Mouse (Mus musculus): ENCODE data around the gene 8030474K03Rik. TPM values are rescaled to one million over a fixed set of nuclear protein-coding genes. Genes with fewer than 3 reads are reported as not detected.

8030474K03Rik gene
- 0.10 and 0.20 TPM in 2 replicates for polyA plus RNA-seq (2016; fragmentation: Nextera tagmentation; extraction: Ambion mirVana)

DNA sequence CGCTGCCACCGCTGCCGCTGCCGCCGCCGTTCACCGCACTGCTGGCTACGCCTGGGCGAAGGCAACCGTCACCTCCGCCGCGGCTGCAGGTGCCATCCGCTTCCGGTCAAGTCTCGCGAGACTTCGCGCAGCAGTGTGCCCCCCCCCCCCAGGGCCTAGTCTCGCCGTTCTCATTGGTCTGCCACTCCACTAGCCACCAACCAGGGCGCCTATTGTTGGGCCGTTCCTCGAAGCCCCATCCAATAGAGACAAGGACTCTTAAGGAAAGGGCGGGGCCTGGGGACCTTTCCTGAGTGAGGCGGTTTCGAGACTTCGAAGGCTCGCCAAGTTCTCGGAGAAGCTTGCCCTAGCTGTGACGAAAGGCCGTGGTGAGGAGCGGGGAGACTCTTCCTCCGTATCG lies at the start of gene 8030474K03Rik, which contains the start of gene Gm4779:
Gene 8030474K03Rik, plus strand, starts transcription at position 315 of the 400 bp plus-strand sequence.
Gene Gm4779, minus strand, starts transcription at position 82 of the 400 bp plus-strand sequence.
- Histone ChIP-seq H3K27me3 (replicated peaks) (peaks cover 3% of the 10 kb centered on the region; the same call in 1 of the 2 replicates), H3K4me2 (no peak within 1 kb of the TSS), H3K27ac (ENCODE audit: poor library complexity, severe bottlenecking) (no peak within 1 kb of the TSS), H3K9me3 (replicated peaks) (peaks cover 9% of the 10 kb centered on the region), H3K36me3 (no peaks in the 10 kb centered on the region), H3K9ac (no peak within 1 kb of the TSS), H3K4me1 (replicated peaks) (no peaks in the 10 kb centered on the region), H3K4me3 (no peak within 1 kb of the TSS)
- WGBS = 89% methylated on average over 35 of the region's 35 CpGs
- ATAC-seq (ENCODE audit: insufficient number of reproducible peaks, low FRiP score) = no peak

- peaks cover 7% of the 10 kb centered on the region; the same call in 1 of the 2 replicates for H3K27me3 ChIP-seq (replicated peaks)
- WGBS = 64% methylated on average over 4 of the region's 4 CpGs
Observed at GRCm38 (mm10) chrX:101750144-101750543, 44.3 kb upstream of the 8030474K03Rik start.

GRCm38 (mm10) chrX:101754478-101754877 lies 40.0 kb upstream of the 8030474K03Rik start:
- no peak for ATAC-seq (ENCODE audit: insufficient number of reproducible peaks, low FRiP score)
- H3K9ac ChIP-seq = no peak overlapping the region
- WGBS = 68% methylated on average over 5 of the region's 5 CpGs
- peaks cover 11% of the 10 kb centered on the region; the same call in 1 of the 2 replicates for H3K27me3 ChIP-seq (replicated peaks)
- no peaks in the 10 kb centered on the region for H3K4me1 ChIP-seq (replicated peaks)
- no peak overlapping the region for H3K4me2 ChIP-seq
- H3K4me3 ChIP-seq = no peak overlapping the region
- H3K36me3 ChIP-seq = no peaks in the 10 kb centered on the region
- H3K27ac ChIP-seq (ENCODE audit: poor library complexity, severe bottlenecking) = no peak overlapping the region
- H3K9me3 ChIP-seq (replicated peaks) = no peaks in the 10 kb centered on the region

More at GRCm38 (mm10) chrX:101750144-101750543, 44.3 kb upstream of the 8030474K03Rik start:
- no peak for ATAC-seq (ENCODE audit: insufficient number of reproducible peaks, low FRiP score)
- no peaks in the 10 kb centered on the region for H3K4me1 ChIP-seq (replicated peaks)
- H3K9ac ChIP-seq = no peak overlapping the region
- no peak overlapping the region for H3K27ac ChIP-seq (ENCODE audit: poor library complexity, severe bottlenecking)
- H3K4me2 ChIP-seq = no peak overlapping the region
- H3K9me3 ChIP-seq (replicated peaks) = no peaks in the 10 kb centered on the region
- no peak overlapping the region for H3K4me3 ChIP-seq
- no peaks in the 10 kb centered on the region for H3K36me3 ChIP-seq

DNA sequence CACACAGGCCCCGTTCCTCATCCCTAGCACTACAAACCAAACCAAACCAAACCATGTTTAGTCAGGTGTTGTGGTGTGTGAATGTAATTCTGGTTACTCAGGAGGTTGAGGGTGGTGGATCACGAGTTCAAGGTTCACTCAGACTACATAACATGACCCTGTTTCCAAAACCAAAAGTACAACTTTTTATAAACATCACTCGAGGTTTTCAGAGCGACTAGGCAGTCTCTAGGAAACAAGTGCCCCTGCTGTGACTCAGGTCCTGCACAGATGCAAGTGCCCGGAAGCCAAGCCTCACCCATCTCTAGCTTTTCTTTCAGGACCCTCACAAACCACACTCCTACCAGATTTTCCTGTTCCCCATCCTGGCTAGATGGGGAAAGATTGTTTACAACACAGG lies 29.8 kb upstream of the 8030474K03Rik start:
- no peaks in the 10 kb centered on the region for H3K9me3 ChIP-seq (replicated peaks)
- H3K9ac ChIP-seq = no peak overlapping the region
- ATAC-seq (ENCODE audit: insufficient number of reproducible peaks, low FRiP score) = no peak
- no peaks in the 10 kb centered on the region for H3K4me1 ChIP-seq (replicated peaks)
- H3K27ac ChIP-seq (ENCODE audit: poor library complexity, severe bottlenecking) = no peak overlapping the region
- peaks cover 12% of the 10 kb centered on the region; the same call in 1 of the 2 replicates for H3K27me3 ChIP-seq (replicated peaks)
- no peaks in the 10 kb centered on the region for H3K36me3 ChIP-seq
- no peak overlapping the region for H3K4me2 ChIP-seq
- H3K4me3 ChIP-seq = no peak overlapping the region
- 68% methylated on average over 5 of the region's 5 CpGs for WGBS

GRCm38 (mm10) chrX:101765111-101765510 lies 29.3 kb upstream of the 8030474K03Rik start:
- H3K4me1 ChIP-seq (replicated peaks) = no peaks in the 10 kb centered on the region
- H3K4me3 ChIP-seq = no peak overlapping the region
- H3K9me3 ChIP-seq (replicated peaks) = no peaks in the 10 kb centered on the region
- no peak overlapping the region for H3K4me2 ChIP-seq
- H3K36me3 ChIP-seq = no peaks in the 10 kb centered on the region
- ATAC-seq (ENCODE audit: insufficient number of reproducible peaks, low FRiP score) = no peak
- H3K9ac ChIP-seq = no peak overlapping the region
- no peak overlapping the region for H3K27ac ChIP-seq (ENCODE audit: poor library complexity, severe bottlenecking)
- H3K27me3 ChIP-seq (replicated peaks) = peaks cover 12% of the 10 kb centered on the region; the same call in 1 of the 2 replicates
- 88% methylated on average over 4 of the region's 4 CpGs for WGBS

GRCm38 (mm10) chrX:101767280-101767679 lies 27.2 kb upstream of the 8030474K03Rik start:
- 62% methylated on average over 7 of the region's 7 CpGs for WGBS
- H3K9me3 ChIP-seq (replicated peaks) = no peaks in the 10 kb centered on the region
- no peak for ATAC-seq (ENCODE audit: insufficient number of reproducible peaks, low FRiP score)
- no peak overlapping the region for H3K4me3 ChIP-seq
- H3K27me3 ChIP-seq (replicated peaks) = peaks cover 14% of the 10 kb centered on the region
- no peaks in the 10 kb centered on the region for H3K4me1 ChIP-seq (replicated peaks)
- no peak overlapping the region for H3K4me2 ChIP-seq
- H3K27ac ChIP-seq (ENCODE audit: poor library complexity, severe bottlenecking) = no peak overlapping the region
- H3K9ac ChIP-seq = no peak overlapping the region
- H3K36me3 ChIP-seq = no peaks in the 10 kb centered on the region

DNA sequence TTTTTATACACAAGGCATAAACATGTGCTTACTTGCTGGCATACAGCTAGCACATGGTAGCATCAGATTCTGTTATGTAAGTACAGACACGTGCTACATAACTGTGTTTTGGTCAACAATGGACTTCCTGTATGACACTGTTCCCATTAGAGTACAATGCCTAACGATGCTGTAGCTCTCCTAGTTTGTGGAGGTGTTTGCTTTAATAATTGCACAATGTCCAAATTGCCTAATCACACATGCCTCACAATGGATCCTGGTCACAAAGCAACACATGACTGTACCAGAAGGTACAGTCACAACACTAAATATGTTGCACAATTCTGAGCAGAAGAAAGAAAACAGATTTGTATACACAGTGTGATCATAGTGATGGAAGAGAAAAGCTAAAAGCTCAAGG lies 25.0 kb upstream of the 8030474K03Rik start:
- no peak overlapping the region for H3K9ac ChIP-seq
- no peak overlapping the region for H3K4me3 ChIP-seq
- WGBS = 46% methylated on average over 2 of the region's 2 CpGs
- no peaks in the 10 kb centered on the region for H3K9me3 ChIP-seq (replicated peaks)
- peaks cover 31% of the 10 kb centered on the region for H3K27me3 ChIP-seq (replicated peaks)
- no peaks in the 10 kb centered on the region for H3K4me1 ChIP-seq (replicated peaks)
- no peaks in the 10 kb centered on the region for H3K36me3 ChIP-seq
- no peak overlapping the region for H3K4me2 ChIP-seq
- no peak for ATAC-seq (ENCODE audit: insufficient number of reproducible peaks, low FRiP score)
- no peak overlapping the region for H3K27ac ChIP-seq (ENCODE audit: poor library complexity, severe bottlenecking)

DNA sequence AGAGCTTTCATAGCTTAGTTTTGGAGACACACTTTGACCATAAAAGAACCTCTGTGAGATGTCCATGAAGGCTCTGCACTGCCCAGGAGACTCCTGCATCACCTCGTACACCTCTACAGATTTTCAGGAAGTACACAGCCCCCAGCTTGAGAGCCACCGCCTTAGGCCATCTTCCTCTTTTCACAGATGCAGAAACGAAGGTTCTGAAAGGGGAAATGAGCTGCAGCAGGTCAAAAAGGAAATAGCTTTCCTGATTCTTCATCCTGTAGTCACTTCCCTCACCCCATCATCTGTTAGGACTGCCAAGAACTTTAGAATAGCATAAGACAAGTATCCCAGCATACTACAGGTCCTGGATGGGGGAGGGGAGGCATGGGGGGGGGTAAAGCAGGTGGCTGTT lies 24.1 kb upstream of the 8030474K03Rik start:
- Histone ChIP-seq H3K9me3 (replicated peaks) (no peaks in the 10 kb centered on the region), H3K4me1 (replicated peaks) (no peaks in the 10 kb centered on the region)

DNA sequence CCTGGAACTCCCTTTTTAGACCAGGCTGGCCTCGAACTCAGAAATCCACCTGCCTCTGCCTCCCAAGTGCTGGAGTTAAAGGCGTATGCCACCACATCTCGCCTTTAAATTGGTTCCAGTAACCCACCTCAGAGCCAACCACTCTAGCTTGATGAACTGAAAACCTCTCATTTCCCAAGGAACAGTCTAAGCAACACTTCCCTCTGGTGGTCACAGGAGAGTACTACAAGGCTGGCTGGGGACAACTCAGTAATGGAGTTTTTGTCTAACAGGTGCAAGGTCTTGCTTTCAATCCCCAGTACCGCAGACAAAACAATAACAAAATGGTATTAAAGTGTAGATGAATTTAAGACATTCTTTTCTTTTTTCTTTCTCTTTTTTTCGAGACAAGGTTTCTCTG lies 22.4 kb upstream of the 8030474K03Rik start:
- peaks cover 33% of the 10 kb centered on the region for H3K27me3 ChIP-seq (replicated peaks)
- H3K36me3 ChIP-seq = no peaks in the 10 kb centered on the region
- no peak overlapping the region for H3K4me3 ChIP-seq
- no peak overlapping the region for H3K4me2 ChIP-seq
- no peak for ATAC-seq (ENCODE audit: insufficient number of reproducible peaks, low FRiP score)
- H3K9me3 ChIP-seq (replicated peaks) = no peaks in the 10 kb centered on the region
- H3K4me1 ChIP-seq (replicated peaks) = no peaks in the 10 kb centered on the region
- no peak overlapping the region for H3K9ac ChIP-seq
- H3K27ac ChIP-seq (ENCODE audit: poor library complexity, severe bottlenecking) = no peak overlapping the region
- 28% methylated on average over 5 of the region's 5 CpGs for WGBS

More for the DNA sequence above, 24.1 kb upstream of the 8030474K03Rik start:
- Histone ChIP-seq H3K27ac (ENCODE audit: poor library complexity, severe bottlenecking) (no peak overlapping the region), H3K9ac (no peak overlapping the region), H3K27me3 (replicated peaks) (peaks cover 33% of the 10 kb centered on the region), H3K36me3 (no peaks in the 10 kb centered on the region), H3K4me2 (no peak overlapping the region), H3K4me3 (no peak overlapping the region)
- 43% methylated on average over 3 of the region's 3 CpGs for WGBS
- ATAC-seq (ENCODE audit: insufficient number of reproducible peaks, low FRiP score) = no peak

- Histone ChIP-seq H3K27me3 (replicated peaks) (peaks cover 5% of the 10 kb centered on the region; the same call in 1 of the 2 replicates), H3K4me1 (replicated peaks) (no peaks in the 10 kb centered on the region), H3K27ac (ENCODE audit: poor library complexity, severe bottlenecking) (no peak overlapping the region), H3K9ac (no peak overlapping the region), H3K4me2 (no peak overlapping the region), H3K9me3 (replicated peaks) (peaks cover 9% of the 10 kb centered on the region), H3K4me3 (no peak overlapping the region), H3K36me3 (no peaks in the 10 kb centered on the region)
- ATAC-seq (ENCODE audit: insufficient number of reproducible peaks, low FRiP score) = no peak
- WGBS = 39% methylated on average over 4 of the region's 4 CpGs
Observed at GRCm38 (mm10) chrX:101791551-101791950, 2.9 kb upstream of the 8030474K03Rik start.

GRCm38 (mm10) chrX:101805512-101805911 lies 11.1 kb downstream of the 8030474K03Rik start:
- Histone ChIP-seq H3K4me3 (no peak overlapping the region), H3K9ac (no peak overlapping the region), H3K27ac (ENCODE audit: poor library complexity, severe bottlenecking) (no peak overlapping the region), H3K4me2 (no peak overlapping the region), H3K27me3 (replicated peaks) (peaks cover 3% of the 10 kb centered on the region; the same call in 1 of the 2 replicates), H3K4me1 (replicated peaks) (no peaks in the 10 kb centered on the region), H3K9me3 (replicated peaks) (no peaks in the 10 kb centered on the region), H3K36me3 (no peaks in the 10 kb centered on the region)
- no peak for ATAC-seq (ENCODE audit: insufficient number of reproducible peaks, low FRiP score)
- WGBS = 32% methylated on average over 2 of the region's 2 CpGs

DNA sequence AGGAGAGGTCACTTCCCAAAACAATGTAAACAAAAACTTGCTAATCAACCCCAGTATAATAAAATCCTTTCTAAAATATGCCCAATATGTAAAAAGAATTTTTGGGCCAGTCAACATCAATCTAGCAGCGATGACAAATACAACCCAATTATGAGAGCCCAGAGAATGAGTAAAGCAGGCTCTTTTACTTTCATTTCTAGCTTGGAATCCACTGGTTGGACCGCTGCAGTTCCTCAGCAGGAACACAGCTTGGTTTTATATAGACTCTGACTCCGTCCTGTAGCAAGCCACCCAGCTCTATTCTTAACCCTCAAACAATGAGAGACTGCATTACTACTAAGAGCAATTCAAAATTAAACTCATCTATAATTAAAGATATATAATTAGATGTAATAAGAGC lies 17.3 kb downstream of the 8030474K03Rik start:
- Histone ChIP-seq H3K9me3 (replicated peaks) (no peaks in the 10 kb centered on the region), H3K9ac (no peak overlapping the region), H3K27ac (ENCODE audit: poor library complexity, severe bottlenecking) (no peak overlapping the region), H3K4me1 (replicated peaks) (no peaks in the 10 kb centered on the region), H3K27me3 (replicated peaks) (no peaks in the 10 kb centered on the region), H3K4me2 (no peak overlapping the region), H3K4me3 (no peak overlapping the region), H3K36me3 (no peaks in the 10 kb centered on the region)
- WGBS = 40% methylated on average over 3 of the region's 3 CpGs
- ATAC-seq (ENCODE audit: insufficient number of reproducible peaks, low FRiP score) = no peak

Data from heart, embryonic 12.5 days (tissue).